Mouse (Mus musculus) forebrain, embryonic 15.5 days (tissue): ENCODE data around the gene Ak4. TPM values are rescaled to one million over a fixed set of nuclear protein-coding genes. Genes with fewer than 3 reads are reported as not detected.
"Not testable (repeated sequence)": the region's sequence is repeated elsewhere in the genome, so short reads cannot be mapped to it uniquely, and the experiment has no call there.

Experiments
- ATAC-seq: fragments of 200-750 bp; cut with Nextera tagmentation; replicated peaks from 2 replicates; pipeline ENCODE4 v1.8.0; 2017; ENCODE audit warnings: mild to moderate bottlenecking, moderate TSS enrichment, moderate library complexity
- H3K27ac ChIP-seq: fragments of 300-500 bp; sonication (generic); replicated peaks from 2 replicates; pipeline ENCODE4 v1.5.1; 2015; ENCODE audit warnings: mild to moderate bottlenecking, inconsistent platforms
- H3K27me3 ChIP-seq: fragments of 300-500 bp; sonication (generic); 2 replicates; pipeline ENCODE4 v1.6.1; 2015; ENCODE audit warnings: inconsistent platforms
- H3K36me3 ChIP-seq: fragments of 300-500 bp; sonication (generic); 2 replicates; pipeline ENCODE4 v1.6.1; 2015; ENCODE audit warnings: mild to moderate bottlenecking, inconsistent platforms
- H3K4me1 ChIP-seq: fragments of 300-500 bp; sonication (generic); 2 replicates; pipeline ENCODE4 v1.6.1; 2015; ENCODE audit warnings: inconsistent platforms
- H3K4me2 ChIP-seq: fragments of 300-500 bp; sonication (generic); replicated peaks from 2 replicates; pipeline ENCODE4 v1.6.1; 2015; ENCODE audit warnings: mild to moderate bottlenecking, inconsistent platforms
- H3K4me3 ChIP-seq: fragments of 300-500 bp; sonication (generic); 2 replicates; pipeline ENCODE4 v1.5.1; 2015; ENCODE audit warnings: mild to moderate bottlenecking, inconsistent platforms
- H3K9ac ChIP-seq: fragments of 300-500 bp; sonication (generic); replicated peaks from 2 replicates; pipeline ENCODE4 v1.6.1; 2015; ENCODE audit warnings: mild to moderate bottlenecking, inconsistent platforms
- H3K9me3 ChIP-seq: fragments of 300-500 bp; sonication (generic); 2 replicates; pipeline ENCODE4 v1.6.1; 2016; ENCODE audit warnings: inconsistent platforms
- WGBS: fragments of 180-500 bp; shearing (Covaris S2); methylation state at CpG from one replicate; pipeline ENCODE4 v1.1.7; 2015; ENCODE audit warnings: mixed read lengths; 5-methylcytosine and 5-hydroxymethylcytosine counted together
- polyA plus RNA-seq: library from polyadenylated mRNA; unstranded; fragments of >200 nt; fragmentation: Nextera tagmentation; extraction: Ambion mirVana; gene quantifications from 2 replicates; pipeline ENCODE4 v1.2.1, GENCODE M21; 2015

The Ak4 gene
- polyA plus RNA-seq, 1 experiment from 2014 or later, result 9.0 TPM

- no peak for ATAC-seq
- Histone ChIP-seq H3K4me2 (no peak overlapping the region), H3K4me3 (no peak overlapping the region), H3K9me3 (no peaks in the 10 kb centered on the region), H3K36me3 (no peaks in the 10 kb centered on the region), H3K27ac (no peak overlapping the region), H3K27me3 (no peaks in the 10 kb centered on the region), H3K4me1 (peaks cover 14% of the 10 kb centered on the region), H3K9ac (no peak overlapping the region)
- WGBS, result 90% methylated on average over 3 of the region's 3 CpGs
These were observed 6.6 kb downstream of the Ak4 start for GRCm38 (mm10) chr4:101425666-101426065.

DNA sequence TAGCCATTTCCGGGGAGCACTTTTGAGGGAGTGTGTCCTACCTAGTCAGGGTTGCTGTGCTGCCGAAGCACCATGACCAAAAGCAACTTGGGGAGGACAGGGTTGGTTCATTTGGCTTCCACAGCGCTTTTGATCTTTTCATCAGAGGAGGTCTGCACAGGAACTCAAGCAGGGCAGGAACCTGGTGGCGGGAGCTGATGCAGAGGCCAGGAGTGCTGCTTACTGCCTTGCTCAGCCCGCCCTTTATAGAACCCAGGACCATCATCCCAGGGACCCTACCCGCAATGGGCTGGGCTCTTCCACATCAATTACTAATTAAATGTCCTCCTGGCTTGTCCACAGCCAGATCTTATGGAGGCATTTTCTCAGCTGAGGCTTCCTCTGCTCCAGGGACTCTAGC lies 7.5 kb downstream of the Ak4 start:
- no peak overlapping the region for H3K4me2 ChIP-seq
- no peaks in the 10 kb centered on the region for H3K27me3 ChIP-seq
- WGBS, result 86% methylated on average over 6 of the region's 6 CpGs
- peaks cover 8% of the 10 kb centered on the region for H3K4me1 ChIP-seq
- no peak for ATAC-seq
- no peak overlapping the region for H3K27ac ChIP-seq
- no peaks in the 10 kb centered on the region for H3K36me3 ChIP-seq
- no peaks in the 10 kb centered on the region for H3K9me3 ChIP-seq
- no peak overlapping the region for H3K9ac ChIP-seq
- no peak overlapping the region for H3K4me3 ChIP-seq

DNA sequence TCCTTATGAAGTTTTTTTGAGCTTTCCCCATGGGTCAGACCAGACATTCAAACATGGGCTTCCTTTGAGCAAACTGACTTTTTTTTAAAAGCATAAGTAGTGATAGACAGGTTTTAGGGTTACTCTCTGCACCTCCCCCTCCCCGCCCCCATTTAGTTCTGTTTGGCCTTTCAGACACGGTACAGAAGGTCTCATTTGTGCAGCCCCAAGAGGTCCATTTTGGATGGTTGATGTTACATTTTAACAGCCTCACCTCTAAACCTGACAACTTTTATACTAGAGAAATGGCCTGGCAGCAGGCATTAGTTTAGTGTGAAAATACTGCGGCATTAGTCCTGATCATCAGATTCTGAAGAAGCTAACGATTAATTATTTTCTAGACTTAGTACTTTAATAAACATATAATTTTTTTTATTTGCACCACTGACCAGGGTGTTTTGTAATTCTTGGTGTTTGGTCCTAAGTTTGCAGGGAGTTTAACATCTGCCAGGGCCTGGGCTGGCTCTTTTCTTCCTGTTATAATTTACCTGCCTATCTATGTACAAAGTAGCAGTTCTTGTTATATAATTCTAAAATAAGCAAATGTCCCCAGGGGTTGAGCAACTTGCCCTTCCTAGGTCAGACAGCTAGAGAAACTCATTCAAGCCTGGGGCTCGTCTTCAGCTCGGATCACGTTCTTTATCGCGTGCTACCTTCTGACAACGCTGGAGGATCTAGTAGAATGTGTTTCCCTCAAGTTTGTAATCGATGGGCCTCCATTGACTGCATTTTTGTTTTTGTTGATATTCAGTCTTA lies 9.0 kb downstream of the Ak4 start:
- no peaks in the 10 kb centered on the region for H3K9me3 ChIP-seq
- H3K9ac ChIP-seq, result no peak overlapping the region
- no peak overlapping the region for H3K4me3 ChIP-seq
- no peaks in the 10 kb centered on the region for H3K36me3 ChIP-seq
- no peaks in the 10 kb centered on the region for H3K27me3 ChIP-seq
- peaks cover 6% of the 10 kb centered on the region for H3K4me1 ChIP-seq
- ATAC-seq, result no peak
- H3K27ac ChIP-seq, result no peak overlapping the region
- 86% methylated on average over 11 of the region's 11 CpGs for WGBS
- no peak overlapping the region for H3K4me2 ChIP-seq

GRCm38 (mm10) chr4:101429073-101429472 lies 10.0 kb downstream of the Ak4 start:
- H3K27ac ChIP-seq, result no peak overlapping the region
- no peaks in the 10 kb centered on the region for H3K9me3 ChIP-seq
- no peak overlapping the region for H3K4me3 ChIP-seq
- peaks cover 6% of the 10 kb centered on the region for H3K4me1 ChIP-seq
- H3K4me2 ChIP-seq, result no peak overlapping the region
- H3K9ac ChIP-seq, result no peak overlapping the region
- WGBS, result 92% methylated on average over 2 of the region's 2 CpGs
- ATAC-seq, result no peak
- H3K27me3 ChIP-seq, result no peaks in the 10 kb centered on the region
- no peaks in the 10 kb centered on the region for H3K36me3 ChIP-seq

- ATAC-seq, result no peak
- H3K27ac ChIP-seq, result no peak overlapping the region
- no peak overlapping the region for H3K4me2 ChIP-seq
- WGBS, result 93% methylated on average over 6 of the region's 6 CpGs
- no peaks in the 10 kb centered on the region; the same call in 1 of the 2 replicates for H3K4me1 ChIP-seq
- H3K27me3 ChIP-seq, result no peaks in the 10 kb centered on the region
- H3K9ac ChIP-seq, result no peak overlapping the region
- H3K9me3 ChIP-seq, result no peaks in the 10 kb centered on the region
- no peak overlapping the region for H3K4me3 ChIP-seq
- no peaks in the 10 kb centered on the region for H3K36me3 ChIP-seq
These were observed 10.9 kb downstream of the Ak4 start for GRCm38 (mm10) chr4:101430000-101430399.

DNA sequence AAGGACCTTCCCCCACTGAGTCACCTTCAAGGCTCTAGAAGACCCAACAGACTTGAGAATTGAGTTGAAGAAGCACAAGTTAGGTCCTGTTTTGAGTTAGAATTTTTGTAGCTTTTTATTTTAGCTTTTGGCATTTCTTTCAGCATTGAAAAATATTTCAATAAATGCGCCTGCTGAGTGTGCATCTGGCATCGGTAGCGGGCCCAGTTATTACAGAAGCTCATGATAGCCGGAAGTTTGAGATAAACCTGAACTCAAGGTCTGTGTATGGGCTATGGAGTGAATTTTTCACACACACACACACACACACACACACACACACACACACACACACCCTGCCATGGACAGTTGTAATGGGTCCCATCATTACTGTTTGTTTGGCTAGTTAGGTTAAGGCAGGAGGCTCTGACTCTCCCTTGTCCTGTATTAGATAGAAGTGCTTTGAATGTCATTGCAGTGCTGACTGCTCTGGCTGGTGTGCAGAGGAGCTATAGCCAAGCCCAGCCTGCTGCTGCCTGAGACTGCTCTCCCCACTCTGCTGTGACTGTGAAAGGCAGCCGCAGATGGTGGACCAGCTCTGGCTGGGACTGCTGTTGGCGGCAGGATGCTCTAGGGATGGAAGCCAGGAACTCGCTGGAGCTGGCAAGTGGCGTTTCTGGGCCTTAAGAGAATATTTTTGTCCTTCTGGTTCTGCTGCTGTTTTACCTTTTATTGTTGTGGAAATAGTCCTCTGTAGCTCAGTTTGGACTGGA lies 17.9 kb downstream of the Ak4 start:
- no peak overlapping the region for H3K9ac ChIP-seq
- no peaks in the 10 kb centered on the region for H3K36me3 ChIP-seq
- peak; percentile 94 for ATAC-seq
- WGBS, result 70% methylated on average over 8 of the region's 8 CpGs
- peaks cover 26% of the 10 kb centered on the region for H3K4me1 ChIP-seq
- H3K4me2 ChIP-seq, result no peak overlapping the region
- H3K4me3 ChIP-seq, result no peak overlapping the region
- H3K9me3 ChIP-seq, result no peaks in the 10 kb centered on the region
- peak overlapping the region; percentile 51 for H3K27ac ChIP-seq
- H3K27me3 ChIP-seq, result no peaks in the 10 kb centered on the region

DNA sequence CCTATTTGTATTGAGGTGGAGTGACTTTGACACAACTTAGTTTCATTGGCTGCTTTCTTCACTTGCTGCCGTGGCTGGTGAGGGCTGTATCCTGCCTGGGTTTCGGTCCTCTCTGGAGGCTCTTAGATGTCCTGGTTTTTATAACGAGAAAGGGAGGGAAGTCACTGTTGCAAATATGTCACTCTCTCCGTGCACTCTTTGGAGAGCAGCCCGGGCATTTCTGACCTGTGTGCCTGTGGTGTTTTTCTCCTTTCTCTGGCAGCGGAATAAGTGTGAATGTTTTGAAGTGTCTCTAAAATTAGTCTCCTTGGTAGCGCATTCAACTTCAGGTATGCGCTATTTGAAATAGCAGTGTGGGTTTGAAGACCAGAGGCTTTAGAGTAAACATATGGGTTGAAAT lies 19.2 kb downstream of the Ak4 start:
- ATAC-seq, result no peak
- Histone ChIP-seq H3K9ac (no peak overlapping the region), H3K27me3 (no peaks in the 10 kb centered on the region), H3K36me3 (no peaks in the 10 kb centered on the region), H3K4me2 (no peak overlapping the region), H3K9me3 (no peaks in the 10 kb centered on the region), H3K4me3 (no peak overlapping the region), H3K27ac (no peak overlapping the region), H3K4me1 (peaks cover 29% of the 10 kb centered on the region)
- WGBS, result 61% methylated on average over 8 of the region's 8 CpGs

DNA sequence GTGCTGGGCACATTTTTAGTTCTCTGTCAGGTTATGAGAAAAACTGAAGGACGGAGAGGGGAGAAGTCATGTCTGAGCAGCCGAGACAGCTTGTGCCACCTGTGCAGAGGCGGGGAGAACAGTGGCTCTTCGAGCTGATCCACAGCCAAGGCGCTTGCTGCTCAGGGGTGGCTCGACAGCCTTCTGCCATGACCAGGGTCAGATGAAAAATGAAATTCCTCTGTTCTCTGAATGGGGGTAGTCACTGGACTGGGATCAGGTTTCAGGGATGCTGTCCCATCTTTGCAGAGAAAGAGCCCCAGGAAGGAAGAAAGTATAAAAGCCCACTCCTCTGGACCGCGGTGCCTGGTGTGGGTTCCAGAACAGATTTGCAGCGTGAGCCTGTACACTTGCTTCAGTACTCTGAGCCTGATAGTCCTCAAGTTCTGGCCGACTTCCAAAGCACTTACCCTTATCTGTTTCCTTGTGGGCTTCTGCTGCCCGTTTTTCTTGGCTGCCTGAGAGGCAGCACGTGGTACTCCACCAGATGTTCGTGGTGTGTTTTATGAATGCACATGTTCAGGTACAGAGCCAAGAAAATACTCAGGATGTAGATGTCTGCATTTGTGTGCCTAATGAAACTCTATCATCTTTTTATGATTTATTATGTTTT lies 20.8 kb downstream of the Ak4 start:
- Histone ChIP-seq H3K27ac (no peak overlapping the region), H3K4me2 (no peak overlapping the region), H3K36me3 (no peaks in the 10 kb centered on the region), H3K4me3 (no peak overlapping the region), H3K9ac (no peak overlapping the region), H3K4me1 (peaks cover 29% of the 10 kb centered on the region), H3K9me3 (no peaks in the 10 kb centered on the region), H3K27me3 (no peaks in the 10 kb centered on the region)
- 62% methylated on average over 13 of the region's 13 CpGs for WGBS
- ATAC-seq, result 0 out of 2 replicates have a peak, but pooled peaks have one; percentile 26

DNA sequence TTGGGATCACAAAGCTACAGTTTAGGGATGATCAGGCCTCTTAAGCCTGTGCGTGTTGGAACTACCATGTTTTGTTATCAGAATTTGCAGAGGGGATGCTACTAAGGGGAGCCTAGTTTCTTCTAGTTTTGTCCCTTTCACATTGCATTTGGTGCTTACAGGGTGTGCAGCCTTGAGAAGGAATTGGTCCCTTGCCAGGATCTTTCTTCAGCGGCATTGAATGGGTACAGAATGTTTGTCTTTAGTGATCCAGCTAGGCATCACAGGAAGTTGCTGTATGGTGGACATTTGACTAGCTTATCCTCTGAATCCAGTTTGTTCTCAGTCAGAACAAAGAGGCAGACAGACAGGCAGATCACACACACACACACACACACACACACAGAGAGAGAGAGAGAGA lies 23.7 kb downstream of the Ak4 start:
- 43% methylated on average over 2 of the region's 2 CpGs for WGBS

GRCm38 (mm10) chr4:101443419-101443991 lies 24.4 kb downstream of the Ak4 start:
- H3K36me3 ChIP-seq, result no peaks in the 10 kb centered on the region
- no peak overlapping the region for H3K4me3 ChIP-seq
- no peaks in the 10 kb centered on the region for H3K9me3 ChIP-seq
- ATAC-seq, result no peak
- no peak overlapping the region for H3K9ac ChIP-seq
- no peak overlapping the region for H3K4me2 ChIP-seq
- WGBS, result 80% methylated on average over 7 of the region's 7 CpGs
- no peaks in the 10 kb centered on the region for H3K27me3 ChIP-seq
- no peak overlapping the region for H3K27ac ChIP-seq
- H3K4me1 ChIP-seq, result peaks cover 12% of the 10 kb centered on the region; the same call in 1 of the 2 replicates

More for the DNA sequence above, 23.7 kb downstream of the Ak4 start:
- Histone ChIP-seq H3K27me3 (no peaks in the 10 kb centered on the region), H3K27ac (no peak overlapping the region), H3K36me3 (no peaks in the 10 kb centered on the region), H3K4me2 (no peak overlapping the region), H3K4me1 (peaks cover 18% of the 10 kb centered on the region; the same call in 1 of the 2 replicates), H3K9me3 (no peaks in the 10 kb centered on the region), H3K4me3 (no peak overlapping the region), H3K9ac (no peak overlapping the region)
- ATAC-seq, result 0 out of 2 replicates have a peak, but pooled peaks have one; percentile 32

GRCm38 (mm10) chr4:101445660-101446059 lies 26.6 kb downstream of the Ak4 start:
- H3K27ac ChIP-seq, result no peak overlapping the region
- no peak for ATAC-seq
- WGBS, result 92% methylated on average over 4 of the region's 4 CpGs
- no peak overlapping the region for H3K9ac ChIP-seq
- no peaks in the 10 kb centered on the region for H3K9me3 ChIP-seq
- H3K4me3 ChIP-seq, result no peak overlapping the region
- no peak overlapping the region for H3K4me2 ChIP-seq
- no peaks in the 10 kb centered on the region for H3K27me3 ChIP-seq
- peaks cover 13% of the 10 kb centered on the region; the same call in 1 of the 2 replicates for H3K4me1 ChIP-seq
- no peaks in the 10 kb centered on the region for H3K36me3 ChIP-seq

- H3K27ac ChIP-seq, H3K4me3 ChIP-seq, H3K9ac ChIP-seq, ATAC-seq, H3K36me3 ChIP-seq, H3K9me3 ChIP-seq, H3K4me2 ChIP-seq, H3K27me3 ChIP-seq: not testable (repeated sequence)
- peaks cover 14% of the 10 kb centered on the region; the same call in 1 of the 2 replicates for H3K4me1 ChIP-seq
- 92% methylated on average over 9 of the region's 9 CpGs for WGBS
These were observed 27.5 kb downstream of the Ak4 start for GRCm38 (mm10) chr4:101446606-101447005.
